Mouse (Mus musculus) megakaryocyte, embryonic 14.5 days (primary cell): Measurements from ENCODE around the gene Nxf1.

Experiments
- FLI1 ChIP-seq: IDR thresholded peaks from 2 replicates; pipeline ENCODE4 v1.6.1; 2012; ENCODE audit warnings: low read length, inconsistent platforms, mixed read lengths
- GATA1 ChIP-seq: IDR thresholded peaks from 3 replicates; pipeline ENCODE4 v1.6.1; 2012; ENCODE audit warnings: mixed read lengths, low read length, inconsistent platforms, borderline replicate concordance

- TF ChIP-seq GATA1 (no peak), FLI1 (no peak; the same call in 1 of the 2 replicates)
Observed at GRCm38 (mm10) chr19:8735389-8736159, 21.3 kb upstream of the Nxf1 start, which contains the start of gene Wdr74.
